Mouse (Mus musculus): ENCODE measurements around the gene Hic1. TPM values are rescaled to one million over a fixed set of nuclear protein-coding genes. Genes with fewer than 3 reads are reported as not detected.

Hic1 gene
- polyA plus RNA-seq, 1 experiment from 2014 or later: 9.9 TPM

GRCm38 (mm10) chr11:75170136-75170751, 925 bp upstream of the Hic1 start:
- ATAC-seq: peak; percentile 46

DNA sequence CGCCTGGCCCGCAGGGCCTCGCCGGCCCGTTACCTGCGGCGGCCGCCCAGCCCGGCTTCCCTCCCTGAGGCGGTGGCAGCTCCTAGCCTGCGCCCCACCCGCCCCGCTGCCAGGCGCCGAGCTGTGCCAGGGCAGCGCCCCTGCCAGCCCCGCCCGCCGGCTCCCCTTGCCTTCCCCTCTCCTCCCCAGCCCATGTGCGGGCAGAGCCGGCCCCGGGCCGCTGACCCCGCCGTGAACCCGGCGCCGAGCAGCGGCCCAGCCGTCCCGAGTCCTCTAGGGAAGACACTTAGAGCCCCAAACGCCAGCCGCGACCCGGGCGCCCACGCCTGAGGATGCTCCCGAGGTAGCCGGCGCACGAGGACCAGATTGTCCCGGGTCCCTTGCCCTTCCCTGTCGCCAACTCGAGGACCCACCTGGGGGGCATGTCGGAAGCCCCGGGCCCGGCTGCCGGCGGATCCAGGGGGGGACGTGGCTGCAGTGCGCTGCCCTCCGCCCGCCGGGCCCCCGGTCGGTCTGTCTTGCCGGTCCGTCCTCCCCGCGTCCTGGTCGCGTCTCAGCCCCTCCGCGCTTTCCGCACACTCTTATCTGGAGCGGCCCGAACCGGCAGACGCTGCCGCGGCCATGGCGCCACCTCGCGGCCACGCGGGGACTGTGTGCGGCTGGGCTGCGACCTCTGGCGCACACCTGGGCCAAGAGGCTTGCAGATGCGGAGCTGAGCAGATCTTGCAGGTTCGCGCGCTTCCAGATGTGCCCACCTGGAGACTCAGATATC, 543 bp downstream of the Hic1 start:
- DNase-seq (ENCODE audit: low spot score) (peak; percentile 87), ATAC-seq (peak; percentile 48)
- Histone ChIP-seq H3K27me3 (replicated peaks; ENCODE audit: insufficient read depth, low read length) (peaks cover 33% of the 10 kb centered on the region), H3K4me3 (ENCODE audit: low read depth, low read length) (peak overlapping the region; percentile 67), H3K9me3 (ENCODE audit: low read length) (no peaks in the 10 kb centered on the region), H3K4me1 (ENCODE audit: insufficient read depth, low read depth, low read length) (peaks cover 36% of the 10 kb centered on the region), H3K4me2 (replicated peaks; ENCODE audit: low read depth, low read length) (peak overlapping the region; percentile 93), H3K9ac (replicated peaks; ENCODE audit: low read depth) (peak overlapping the region; percentile 70), H3K27ac (ENCODE audit: low read length) (peak overlapping the region; percentile 78), H3K36me3 (ENCODE audit: insufficient read depth, low read length) (peaks cover 6% of the 10 kb centered on the region; the same call in 1 of the 2 replicates)
- 2% methylated on average over 57 of the region's 83 CpGs for WGBS
- TF ChIP-seq CTCF (IDR thresholded peaks at IDR 0.05): peak; percentile 98
- no peak for TF ChIP-seq EP300 (IDR thresholded peaks at IDR 0.05)

More at GRCm38 (mm10) chr11:75170136-75170751, 925 bp upstream of the Hic1 start:
- Histone ChIP-seq H3K4me1 (ENCODE audit: insufficient read depth, low read depth, low read length) (peaks cover 39% of the 10 kb centered on the region), H3K27ac (ENCODE audit: low read length) (0 out of 2 replicates have a peak overlapping the region, but pooled peaks have one; percentile 14), H3K9me3 (ENCODE audit: low read length) (no peaks in the 10 kb centered on the region), H3K27me3 (replicated peaks; ENCODE audit: insufficient read depth, low read length) (peaks cover 33% of the 10 kb centered on the region), H3K4me3 (ENCODE audit: low read depth, low read length) (peak overlapping the region; percentile 34), H3K4me2 (replicated peaks; ENCODE audit: low read depth, low read length) (peak overlapping the region; percentile 93), H3K9ac (replicated peaks; ENCODE audit: low read depth) (no peak overlapping the region), H3K36me3 (ENCODE audit: insufficient read depth, low read length) (no peaks in the 10 kb centered on the region)
- TF ChIP-seq CTCF (IDR thresholded peaks at IDR 0.05): peak; percentile 81
- TF ChIP-seq EP300 (IDR thresholded peaks at IDR 0.05): no peak
- DNase-seq (ENCODE audit: low spot score): peak; percentile 93
- WGBS: under 1% methylated on average over 33 of the region's 38 CpGs

- Histone ChIP-seq H3K9me3 (ENCODE audit: low read length) (no peaks in the 10 kb centered on the region), H3K4me1 (ENCODE audit: insufficient read depth, low read depth, low read length) (peaks cover 32% of the 10 kb centered on the region), H3K27ac (ENCODE audit: low read length) (peak overlapping the region; percentile 78), H3K36me3 (ENCODE audit: insufficient read depth, low read length) (peaks cover 14% of the 10 kb centered on the region; the same call in 1 of the 2 replicates), H3K4me2 (replicated peaks; ENCODE audit: low read depth, low read length) (peak overlapping the region; percentile 93), H3K27me3 (replicated peaks; ENCODE audit: insufficient read depth, low read length) (peaks cover 32% of the 10 kb centered on the region), H3K4me3 (ENCODE audit: low read depth, low read length) (peak overlapping the region; percentile 67), H3K9ac (replicated peaks; ENCODE audit: low read depth) (peak overlapping the region; percentile 70)
- DNase-seq (ENCODE audit: low spot score) (peak; percentile 31), ATAC-seq (no peak)
- WGBS: 6% methylated on average over 33 of the region's 63 CpGs
- TF ChIP-seq EP300 (IDR thresholded peaks at IDR 0.05) (no peak), CTCF (IDR thresholded peaks at IDR 0.05) (no peak)
Measured at GRCm38 (mm10) chr11:75167643-75168589, 1.4 kb downstream of the Hic1 start.

DNA sequence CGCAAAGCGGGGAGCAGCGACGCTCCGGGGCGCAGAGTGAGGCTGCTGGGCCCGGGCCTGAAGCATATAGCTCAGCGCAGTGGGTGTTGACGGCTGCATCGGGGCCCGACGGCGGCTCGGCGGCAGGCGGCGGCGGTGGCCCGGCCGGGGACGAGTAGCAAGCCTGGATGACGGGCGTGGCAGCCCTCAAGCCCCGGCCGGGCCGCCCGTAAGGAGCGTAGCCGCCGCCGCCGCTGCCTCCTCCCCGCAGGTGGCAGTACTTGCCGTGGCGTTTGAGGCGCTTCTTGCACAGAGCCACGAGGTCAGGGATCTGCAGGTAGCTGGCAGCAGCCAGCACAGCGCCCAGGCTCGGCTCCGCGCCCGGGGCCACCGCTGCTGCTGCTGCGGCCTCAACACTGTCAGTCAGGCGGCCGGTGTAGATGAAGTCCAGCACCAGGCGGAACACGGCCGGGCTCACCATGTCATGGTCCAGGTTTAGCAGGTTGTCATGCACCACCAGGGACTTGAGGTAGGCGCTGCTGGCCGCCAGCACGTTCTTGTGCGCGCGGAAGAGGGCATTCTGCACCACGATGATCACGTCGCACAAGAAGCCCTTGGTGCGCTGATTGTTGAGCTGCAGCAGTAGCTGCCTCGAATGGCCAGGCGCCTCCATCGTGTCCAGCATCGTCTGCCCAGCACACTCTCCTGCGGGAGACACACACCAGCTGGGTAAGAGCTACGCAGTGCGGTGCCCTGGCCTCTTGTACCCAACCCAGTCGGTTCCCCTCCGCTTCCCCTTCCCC, 2.3 kb downstream of the Hic1 start:
- peak; percentile 64 for DNase-seq (ENCODE audit: low spot score)
- no peak for TF ChIP-seq EP300 (IDR thresholded peaks at IDR 0.05)
- peak; percentile 11 for TF ChIP-seq CTCF (IDR thresholded peaks at IDR 0.05)
- H3K27me3 ChIP-seq (replicated peaks; ENCODE audit: insufficient read depth, low read length): peaks cover 23% of the 10 kb centered on the region
- H3K9me3 ChIP-seq (ENCODE audit: low read length): no peaks in the 10 kb centered on the region
- H3K36me3 ChIP-seq (ENCODE audit: insufficient read depth, low read length): peaks cover 18% of the 10 kb centered on the region
- peak overlapping the region; percentile 93 for H3K4me2 ChIP-seq (replicated peaks; ENCODE audit: low read depth, low read length)
- WGBS: 12% methylated on average over 64 of the region's 68 CpGs
- H3K27ac ChIP-seq (ENCODE audit: low read length): peak overlapping the region; percentile 78
- H3K9ac ChIP-seq (replicated peaks; ENCODE audit: low read depth): peak overlapping the region; percentile 70; the same call in 1 of the 2 replicates
- ATAC-seq: no peak
- H3K4me1 ChIP-seq (ENCODE audit: insufficient read depth, low read depth, low read length): peaks cover 23% of the 10 kb centered on the region; the same call in 1 of the 2 replicates
- peak overlapping the region; percentile 67 for H3K4me3 ChIP-seq (ENCODE audit: low read depth, low read length)

GRCm38 (mm10) chr11:75166193-75166842, 3.0 kb downstream of the Hic1 start:
- Histone ChIP-seq H3K4me2 (replicated peaks; ENCODE audit: low read depth, low read length) (peak overlapping the region; percentile 93), H3K27me3 (replicated peaks; ENCODE audit: insufficient read depth, low read length) (peaks cover 23% of the 10 kb centered on the region), H3K36me3 (ENCODE audit: insufficient read depth, low read length) (peaks cover 18% of the 10 kb centered on the region), H3K9me3 (ENCODE audit: low read length) (no peaks in the 10 kb centered on the region), H3K9ac (replicated peaks; ENCODE audit: low read depth) (0 out of 2 replicates have a peak overlapping the region, but pooled peaks have one; percentile 16), H3K4me1 (ENCODE audit: insufficient read depth, low read depth, low read length) (peaks cover 22% of the 10 kb centered on the region; the same call in 1 of the 2 replicates), H3K27ac (ENCODE audit: low read length) (no peak overlapping the region), H3K4me3 (ENCODE audit: low read depth, low read length) (peak overlapping the region; percentile 67)
- no peak for TF ChIP-seq EP300 (IDR thresholded peaks at IDR 0.05)
- TF ChIP-seq CTCF (IDR thresholded peaks at IDR 0.05): no peak
- 17% methylated on average over 41 of the region's 55 CpGs for WGBS
- ATAC-seq: no peak
- peak; percentile 27 for DNase-seq (ENCODE audit: low spot score)
